ENCODE assay signal across 10 mouse cellular contexts in genomic region chr2:30653046-30653445, GRCm38 (mm10). TPM values are rescaled to one million over a fixed set of nuclear protein-coding genes. Genes with fewer than 3 reads are reported as not detected.
A peak's percentile ranks its signal among the peaks of the same experiment; 100 is the strongest.
DNase-seq lines count a peak whose midpoint lies in the region; ATAC-seq lines count a peak whose summit lies in the region.
"Had no signal": no experiment of that assay in that cellular context is flagged by ENCODE, and none has a peak within 500 bp of the region (broad histone marks: within the 10 kb centered on the region; RNA-seq: fewer than 3 reads in every experiment).

No protein-coding gene starts in this region.

- peaks cover 38 to 46% of the 10 kb centered on the region in 2 experiments for H3K4me1 ChIP-seq in heart, embryonic 14.5 days (ENCODE audit: control insufficient read depth in 2 of 2, insufficient read depth in 2 of 2, low read length in 2 of 2)
- H3K4me1 ChIP-seq in embryonic facial prominence, embryonic 12.5 days, result peaks cover 56% of the 10 kb centered on the region
- H3K4me1 ChIP-seq in hindbrain, embryonic 12.5 days, result peaks cover 77% of the 10 kb centered on the region
- H3K4me1 ChIP-seq in midbrain, embryonic 14.5 days (ENCODE audit: control insufficient read depth, insufficient read depth, low read length), result peaks cover 76% of the 10 kb centered on the region

- H3K36me3 ChIP-seq in heart, embryonic 14.5 days (ENCODE audit: control insufficient read depth, insufficient read depth, low read length), result no peaks in the 10 kb centered on the region
- no peaks in the 10 kb centered on the region for H3K36me3 ChIP-seq in embryonic facial prominence, embryonic 12.5 days
- H3K36me3 ChIP-seq in hindbrain, embryonic 12.5 days, result no peaks in the 10 kb centered on the region
- H3K36me3 ChIP-seq in midbrain, embryonic 14.5 days (ENCODE audit: control insufficient read depth, insufficient read depth, low read length), result no peaks in the 10 kb centered on the region

- DNase-seq in heart, postnatal 10 days, result no peak
- no peak for DNase-seq in midbrain, embryonic 14.5 days
- no peak for DNase-seq in adrenal gland, adult (ENCODE audit: inconsistent age in 2 of 2, low spot score in 1 of 2)
- no peak for DNase-seq in right cerebral cortex, postnatal 25 days

- peak overlapping the region; percentile 50 for H3K4me2 ChIP-seq in heart, embryonic 14.5 days (ENCODE audit: low read length)
- peak overlapping the region; percentile 22; the same call in 1 of the 2 replicates for H3K4me2 ChIP-seq in embryonic facial prominence, embryonic 12.5 days (replicated peaks)
- peak overlapping the region; percentile 15; the same call in 1 of the 2 replicates for H3K4me2 ChIP-seq in hindbrain, embryonic 12.5 days (replicated peaks)
- H3K4me2 ChIP-seq in midbrain, embryonic 14.5 days (ENCODE audit: low read length), result no peak overlapping the region

- H3K27ac ChIP-seq in heart, embryonic 14.5 days (replicated peaks in 1 of 2; ENCODE audit: control insufficient read depth in 1 of 2, insufficient read depth in 1 of 2, low read depth in 2 of 2, low read length in 2 of 2), result peak overlapping the region; percentile 94 to 95
- peak overlapping the region; percentile 98 for H3K27ac ChIP-seq in embryonic facial prominence, embryonic 12.5 days
- H3K27ac ChIP-seq in hindbrain, embryonic 12.5 days, result peak overlapping the region; percentile 93
- peak overlapping the region; percentile 100 for H3K27ac ChIP-seq in midbrain, embryonic 14.5 days (replicated peaks; ENCODE audit: low read depth, low read length)

- H3K9me3 ChIP-seq in heart, embryonic 14.5 days (ENCODE audit: control insufficient read depth, low read length), result no peaks in the 10 kb centered on the region
- 0 out of 2 replicates have a peak, but pooled peaks cover 3% of the 10 kb centered on the region for H3K9me3 ChIP-seq in embryonic facial prominence, embryonic 12.5 days
- H3K9me3 ChIP-seq in hindbrain, embryonic 12.5 days (replicated peaks), result no peaks in the 10 kb centered on the region
- H3K9me3 ChIP-seq in midbrain, embryonic 14.5 days (ENCODE audit: control insufficient read depth, low read length), result no peaks in the 10 kb centered on the region

- ATAC-seq in heart, embryonic 14.5 days (ENCODE audit: insufficient number of reproducible peaks, insufficient read depth, low FRiP score, low read depth), result no peak
- ATAC-seq in embryonic facial prominence, embryonic 12.5 days (ENCODE audit: insufficient number of reproducible peaks, insufficient read depth, low FRiP score, low TSS enrichment), result no peak
- no peak for ATAC-seq in hindbrain, embryonic 12.5 days (ENCODE audit: low FRiP score)
- no peak for ATAC-seq in midbrain, embryonic 14.5 days (ENCODE audit: low FRiP score, low TSS enrichment)
- ATAC-seq in CD4-positive, CD25-positive, alpha-beta regulatory T cell, adult 4 months, result no peak

- intact Hi-C loops in heart, postnatal 10 days (cut with DNase I), result loop anchor here (2.0 kb wide), 1 partner anchor 38 kb away; no protein-coding TSS in a partner anchor

- WGBS in heart, embryonic 14.5 days, result 54% methylated on average over 4 of the region's 4 CpGs
- 65% methylated on average over 4 of the region's 4 CpGs for WGBS in embryonic facial prominence, embryonic 12.5 days
- WGBS in hindbrain, embryonic 12.5 days, result 56% methylated on average over 4 of the region's 4 CpGs
- 48% methylated on average over 4 of the region's 4 CpGs for WGBS in midbrain, embryonic 14.5 days

- H3K9ac ChIP-seq in heart, embryonic 14.5 days (ENCODE audit: low read length), result peak overlapping the region; percentile 65
- H3K9ac ChIP-seq in embryonic facial prominence, embryonic 12.5 days, result peak overlapping the region; percentile 48; the same call in 1 of the 2 replicates
- peak overlapping the region; percentile 23 for H3K9ac ChIP-seq in hindbrain, embryonic 12.5 days
- peak overlapping the region; percentile 13; the same call in 1 of the 2 replicates for H3K9ac ChIP-seq in midbrain, embryonic 14.5 days (replicated peaks; ENCODE audit: low read length)

- no peaks in the 10 kb centered on the region for H3K27me3 ChIP-seq in heart, embryonic 14.5 days (ENCODE audit: control insufficient read depth, insufficient read depth, low read length)
- H3K27me3 ChIP-seq in embryonic facial prominence, embryonic 12.5 days, result no peaks in the 10 kb centered on the region
- no peaks in the 10 kb centered on the region for H3K27me3 ChIP-seq in hindbrain, embryonic 12.5 days
- H3K27me3 ChIP-seq in midbrain, embryonic 14.5 days (ENCODE audit: control insufficient read depth, insufficient read depth, low read length), result no peaks in the 10 kb centered on the region
- H3K27me3 ChIP-seq: CH12.LX had no signal

- H3K4me3 ChIP-seq in heart, embryonic 14.5 days (ENCODE audit: control insufficient read depth in 1 of 2, insufficient read depth in 1 of 2, low read depth in 1 of 2, low read length in 2 of 2), result no peak overlapping the region
- no peak overlapping the region for H3K4me3 ChIP-seq in embryonic facial prominence, embryonic 12.5 days
- no peak overlapping the region for H3K4me3 ChIP-seq in hindbrain, embryonic 12.5 days
- H3K4me3 ChIP-seq in midbrain, embryonic 14.5 days (replicated peaks; ENCODE audit: low read depth, low read length), result no peak overlapping the region
- H3K4me3 ChIP-seq: myocyte had no signal

RNA-seq across cellular contexts. Expression of gene Cstad, which starts 58.2 kb away (rescaled TPM):
- polyA plus RNA-seq in heart, embryonic 14.5 days (2014; fragmentation: Nextera tagmentation; extraction: Ambion mirVana), result 3.2 and 3.8 TPM in 2 replicates
- 1 to 10 TPM; 1.9 to 3.1 TPM for total RNA-seq in heart, postnatal 10 days (2021)
- 0.57 and 1.4 TPM in 2 replicates for polyA plus RNA-seq in embryonic facial prominence, embryonic 12.5 days (2016; fragmentation: Nextera tagmentation; extraction: Ambion mirVana)
- 0.45 and 0.89 TPM in 2 replicates for polyA plus RNA-seq in hindbrain, embryonic 12.5 days (2016; fragmentation: Nextera tagmentation; extraction: Ambion mirVana)
- polyA plus RNA-seq in midbrain, embryonic 14.5 days (2014; fragmentation: Nextera tagmentation; extraction: Ambion mirVana), result 0.46 and 1.2 TPM in 2 replicates
- polyA plus RNA-seq in CD4-positive, CD25-positive, alpha-beta regulatory T cell, adult 4 months (2017; shearing (Covaris generic)), result 1 to 10 TPM; 2.0 to 5.4 TPM

Comparison
In these comparisons a context has a peak if more than half of its experiments do, and no peak if none do; other contexts are left out.
1. H3K9ac ChIP-seq: peak in every context shown above with its lines; median percentile 65 in heart, embryonic 14.5 days; 48 in embryonic facial prominence, embryonic 12.5 days; 23 in hindbrain, embryonic 12.5 days; 13 in midbrain, embryonic 14.5 days.